Mouse (Mus musculus): ENCODE data around the gene Ghrhr.

GRCm38 (mm10) chr6:55349231-55349630 lies 26.9 kb upstream of the Ghrhr start:
- TF ChIP-seq CTCF (IDR thresholded peaks at IDR 0.05; ENCODE audit: insufficient read depth, low read depth, low read length), result no peak
- no peak for TF ChIP-seq POLR2A (IDR thresholded peaks at IDR 0.05; ENCODE audit: insufficient read depth, low read depth, low read length)
